ENCODE assay signal across 11 mouse cellular contexts in the genomic region with DNA sequence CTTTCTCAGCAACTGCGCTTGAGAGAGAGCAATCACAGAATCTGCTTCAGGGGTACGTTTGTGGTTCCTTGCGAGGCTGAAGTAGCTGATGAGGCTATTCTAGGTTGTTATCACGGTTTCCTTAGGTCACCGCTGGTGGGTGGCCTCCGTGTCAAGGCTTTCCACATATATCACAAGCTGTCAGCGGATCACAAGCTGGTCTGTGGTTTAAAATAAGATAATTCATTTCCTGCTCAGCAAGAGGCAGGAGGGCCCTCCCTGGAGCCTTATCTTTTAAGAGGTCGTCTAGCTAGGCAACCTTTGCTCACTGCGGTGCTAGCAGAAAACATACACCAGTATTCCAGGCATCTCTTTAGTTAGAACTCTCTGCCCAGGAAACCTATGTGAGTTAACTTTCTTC. TPM values are rescaled to one million over a fixed set of nuclear protein-coding genes. Genes with fewer than 3 reads are reported as not detected.
A peak's percentile ranks its signal among the peaks of the same experiment; 100 is the strongest.
DNase-seq lines count a peak whose midpoint lies in the region; ATAC-seq and TF ChIP-seq lines count a peak whose summit lies in the region.
"Had no signal": no experiment of that assay in that cellular context is flagged by ENCODE, and none has a peak within 500 bp of the region (broad histone marks: within the 10 kb centered on the region; RNA-seq: fewer than 3 reads in every experiment).

No protein-coding gene starts in this region.

- peaks cover 11% of the 10 kb centered on the region for H3K27me3 ChIP-seq in liver, embryonic 12.5 days (replicated peaks)
- no peaks in the 10 kb centered on the region for H3K27me3 ChIP-seq in thymus, adult 2 months (ENCODE audit: control insufficient read depth, insufficient read depth, low read length)

- H3K36me3 ChIP-seq in liver, embryonic 12.5 days: no peaks in the 10 kb centered on the region
- no peaks in the 10 kb centered on the region for H3K36me3 ChIP-seq in thymus, adult 2 months (ENCODE audit: control insufficient read depth, insufficient read depth, low read length)

- H3K9me3 ChIP-seq in liver, embryonic 12.5 days (replicated peaks): no peaks in the 10 kb centered on the region

- peak; percentile 21 for DNase-seq in kidney, postnatal 10 days
- DNase-seq in kidney, adult 8-10 months: no peak
- DNase-seq in yolk sac, embryonic 10.5 days (ENCODE audit: low spot score): peak; percentile 75
- DNase-seq in left cerebral cortex, adult 18-20 months (ENCODE audit: low spot score in 2 of 2): no peak
- no peak for DNase-seq in thymus, adult 2 months
- DNase-seq: cerebellum, adult 8-10 months; left cerebral cortex, postnatal 4 days had no signal

- no peak overlapping the region for H3K27ac ChIP-seq in liver, embryonic 12.5 days
- no peak overlapping the region for H3K27ac ChIP-seq in thymus, adult 2 months (ENCODE audit: control insufficient read depth, insufficient read depth, low read length)
- H3K27ac ChIP-seq: macrophage had no signal

- no peak overlapping the region for H3K9ac ChIP-seq in liver, embryonic 12.5 days

- H3K4me2 ChIP-seq in liver, embryonic 12.5 days: no peak overlapping the region

- 4% methylated on average over 9 of the region's 9 CpGs for WGBS in liver, embryonic 12.5 days (ENCODE audit: insufficient replicate concordance)
- WGBS in thymus, adult 2 months: 9% methylated on average over 9 of the region's 9 CpGs

- no peak overlapping the region for H3K4me3 ChIP-seq in liver, embryonic 12.5 days
- no peak overlapping the region for H3K4me3 ChIP-seq in thymus, adult 2 months (ENCODE audit: control insufficient read depth, insufficient read depth, low read length)

- ATAC-seq in common myeloid progenitor, adult 5-6 weeks (replicated peaks; ENCODE audit: low read depth, poor library complexity, severe bottlenecking): peak; percentile 94
- ATAC-seq in liver, embryonic 12.5 days: peak; percentile 66
- ATAC-seq: activated CD4-positive, CD25-positive, alpha-beta regulatory T cell, adult 4 months had no signal

- TF ChIP-seq POLR2A in thymus, adult 2 months (IDR thresholded peaks at IDR 0.05; ENCODE audit: control insufficient read depth, extremely low read depth, insufficient read depth, low read length, poor library complexity): no peak

- TF ChIP-seq CTCF in thymus, adult 2 months (IDR thresholded peaks at IDR 0.05; ENCODE audit: borderline replicate concordance, control insufficient read depth, extremely low read depth, insufficient read depth, low read length, poor library complexity): no peak

- H3K4me1 ChIP-seq in liver, embryonic 12.5 days: peaks cover 6% of the 10 kb centered on the region; the same call in 1 of the 2 replicates
- H3K4me1 ChIP-seq in thymus, adult 2 months (replicated peaks; ENCODE audit: control insufficient read depth, insufficient read depth, low read length): no peaks in the 10 kb centered on the region

RNA-seq across cellular contexts. Expression of gene Stab2, which starts 17.2 kb away (rescaled TPM):
- not detected in 2 replicates for total RNA-seq in common myeloid progenitor, adult 5-6 weeks (2017)
- polyA plus RNA-seq in liver, embryonic 12.5 days (2016; fragmentation: Nextera tagmentation; extraction: Ambion mirVana): 26.9 and 31.7 TPM in 2 replicates
- under 1 TPM; 0.09 to 0.37 TPM for total RNA-seq in left cerebral cortex, adult 18-20 months (2021)
- polyA plus RNA-seq in thymus, adult 2 months (2012; rRNA removed): 7.2 and 8.5 TPM in 2 replicates
- polyA plus RNA-seq: activated CD4-positive, CD25-positive, alpha-beta regulatory T cell, adult 4 months had no signal

Comparison
In these comparisons a context has a peak if more than half of its experiments do, and no peak if none do; other contexts are left out.
1. DNase-seq: peak in kidney, postnatal 10 days (single experiment) and yolk sac, embryonic 10.5 days (single experiment); none in kidney, adult 8-10 months (0 of 2), left cerebral cortex, adult 18-20 months (0 of 2) and thymus, adult 2 months (single experiment).